Mouse (Mus musculus) Patski (cell line): ENCODE measurements around the gene Adgrl3. TPM values are rescaled to one million over a fixed set of nuclear protein-coding genes. Genes with fewer than 3 reads are reported as not detected.

ENCODE experiments used
- ATAC-seq: fragments of 100-300 bp; one replicate; pipeline ENCODE4 v1.8.0; 2021
- CTCF ChIA-PET: fragments of 350-600 bp; sonication (Branson Sonifier 250); formaldehyde crosslinking; loops from one replicate; lab custom pipeline; 2022; ENCODE audit warnings: inconsistent platforms; lab: Charles Lee
- POLR2A ChIA-PET: fragments of 350-600 bp; sonication (Branson Sonifier 250); formaldehyde crosslinking; loops from one replicate; lab custom pipeline; 2022; ENCODE audit warnings: antibody characterized with exemption, inconsistent platforms; lab: Charles Lee
- DNase-seq: peaks from one replicate; pipeline ENCODE4 v3.0.0-alpha.2; 2011; ENCODE audit warnings: low read depth, low spot score
- H3K27me3 ChIP-seq: fragments of 371-371 bp; one replicate; pipeline ENCODE4 v1.5.1; 2021
- CTCF ChIP-seq: fragments of 100-300 bp; IDR thresholded peaks from one replicate; pipeline ENCODE4 v1.5.1; 2021
- in situ Hi-C: fragments of 300-500 bp; cut with MboI; formaldehyde crosslinking; loops from 3 replicates; pipeline ENCODE4 v1.11.1; 2018; ENCODE audit warnings: low pct_unique_long_range_greater_than_20kb, mixed read lengths
- polyA plus RNA-seq: library from polyadenylated mRNA; unstranded; gene quantifications from one replicate; pipeline ENCODE4 v1.2.3, GENCODE M21; 2021

Adgrl3 gene
- polyA plus RNA-seq, 1 experiment from 2014 or later = 0.03 TPM

DNA sequence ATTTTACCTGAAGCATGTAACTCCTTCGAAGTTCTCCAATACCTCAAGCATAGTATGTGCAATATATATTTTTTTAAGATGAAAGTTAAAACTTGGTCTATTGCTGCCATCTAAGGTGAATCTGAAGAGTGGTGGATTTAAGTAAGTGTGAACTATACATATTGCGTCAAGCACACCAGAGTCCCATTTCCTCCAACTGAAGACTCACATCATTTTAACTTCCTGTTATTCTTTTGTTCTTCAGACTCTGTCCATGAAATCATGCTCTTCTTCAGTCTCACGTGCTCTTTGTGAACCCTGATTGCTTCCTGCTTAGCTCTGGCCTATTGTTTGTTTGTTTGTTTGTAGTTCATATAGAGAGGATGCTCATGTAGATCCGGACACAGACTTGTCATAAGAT, 307.0 kb downstream of the Adgrl3 start:
- ChIA-PET CTCF (no interaction called here), POLR2A (no interaction called here)
- DNase-seq (no peak), ATAC-seq (no peak)
- no peak for TF ChIP-seq CTCF
- peaks cover 3% of the 10 kb centered on the region for H3K27me3 ChIP-seq
- in situ Hi-C loops = no loop called here

DNA sequence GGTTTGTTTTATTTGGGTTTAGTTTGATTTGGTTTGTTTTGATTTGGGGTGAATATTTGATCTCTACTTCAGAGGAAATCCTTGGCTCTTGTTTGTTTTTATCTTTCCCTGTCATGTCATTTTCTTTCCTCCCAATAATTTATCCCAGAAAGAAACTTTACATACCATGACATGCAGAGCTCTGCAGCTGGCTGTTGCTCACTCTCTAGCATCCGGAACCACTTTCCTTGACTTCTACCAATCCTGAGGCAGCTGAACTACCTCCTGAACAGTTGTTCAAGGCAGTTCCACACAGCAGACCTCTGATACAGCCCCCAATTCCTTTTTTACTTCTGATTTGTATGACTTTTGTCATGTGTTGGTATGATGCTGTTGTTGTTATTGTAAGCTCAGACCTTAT, 307.5 kb downstream of the Adgrl3 start:
- in situ Hi-C loops = no loop called here
- DNase-seq = no peak

DNA sequence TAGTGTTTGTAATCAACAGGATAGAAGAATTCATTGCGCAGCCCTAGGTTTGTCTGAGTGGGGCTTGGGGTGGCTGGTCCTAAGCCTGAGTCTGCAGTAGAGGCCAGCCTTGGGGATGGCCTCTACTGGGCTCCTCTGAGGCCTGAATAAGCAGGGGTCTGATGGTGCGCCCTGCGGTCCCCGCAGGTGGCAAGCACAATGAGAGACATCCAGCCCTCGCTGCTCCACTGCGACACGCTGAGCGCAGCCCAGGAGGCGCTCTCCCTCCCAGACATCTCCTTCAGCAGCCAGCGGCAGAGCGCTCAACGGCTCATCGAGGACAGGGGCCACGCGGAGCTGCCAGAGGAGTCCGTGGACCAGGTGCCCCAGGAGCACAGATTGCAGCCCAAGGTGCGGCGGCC, 309.6 kb downstream of the Adgrl3 start:
- H3K27me3 ChIP-seq = peaks cover 3% of the 10 kb centered on the region
- POLR2A ChIA-PET = no interaction called here
- CTCF ChIA-PET = no interaction called here
- no peak for TF ChIP-seq CTCF
- DNase-seq (no peak), ATAC-seq (no peak)
- in situ Hi-C loops = no loop called here

More for the DNA sequence above, 307.5 kb downstream of the Adgrl3 start:
- CTCF ChIA-PET = no interaction called here
- ATAC-seq = no peak
- POLR2A ChIA-PET = no interaction called here
- peaks cover 3% of the 10 kb centered on the region for H3K27me3 ChIP-seq
- no peak for TF ChIP-seq CTCF

DNA sequence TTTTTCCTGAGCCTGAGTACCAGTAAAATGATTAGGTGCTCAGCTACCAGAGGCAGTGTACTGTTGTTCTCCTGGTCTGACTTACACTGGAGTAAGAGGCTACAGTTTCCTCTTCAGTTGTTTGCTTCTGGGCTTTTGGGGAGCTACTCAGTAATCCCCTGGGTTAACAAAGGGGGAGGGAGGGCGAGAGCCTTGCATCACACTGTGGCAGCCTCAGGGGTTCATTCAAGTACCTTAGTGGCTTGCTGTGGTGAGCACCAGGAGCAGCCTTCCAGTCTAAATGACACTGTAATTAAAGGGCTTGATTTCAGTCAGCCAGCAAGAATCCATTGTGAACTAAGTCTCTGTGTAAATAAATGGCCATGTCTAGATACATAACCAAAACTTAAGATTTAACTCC, 324.4 kb downstream of the Adgrl3 start:
- H3K27me3 ChIP-seq = no peaks in the 10 kb centered on the region
- in situ Hi-C loops = no loop called here
- TF ChIP-seq CTCF = no peak
- no peak for ATAC-seq
- POLR2A ChIA-PET = no interaction called here
- DNase-seq = no peak
- CTCF ChIA-PET = no interaction called here

DNA sequence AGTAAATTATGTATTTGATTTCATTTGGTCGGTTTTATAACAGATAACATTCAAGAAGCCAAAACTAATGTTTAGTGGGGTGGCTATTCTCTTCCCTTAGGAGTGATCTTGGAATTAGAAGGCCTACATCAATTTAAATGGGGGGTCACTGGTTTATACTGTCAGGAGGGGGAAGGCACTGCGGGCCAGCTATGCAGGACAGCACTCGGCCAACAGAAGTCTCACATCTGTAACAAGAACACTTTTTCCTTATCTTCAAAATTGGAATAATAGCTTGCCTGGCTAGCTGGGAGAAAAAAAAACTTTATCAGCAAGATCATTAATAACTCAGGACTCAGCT, 325.1 kb downstream of the Adgrl3 start:
- no peak for DNase-seq
- H3K27me3 ChIP-seq = no peaks in the 10 kb centered on the region
- no peak for TF ChIP-seq CTCF
- POLR2A ChIA-PET = no interaction called here
- CTCF ChIA-PET = interaction anchor here (1.5 kb wide), 1 partner anchor 13 kb away, joined by 3 read pairs; no protein-coding TSS in a partner anchor
- in situ Hi-C loops = no loop called here
- no peak for ATAC-seq

- H3K27me3 ChIP-seq = no peaks in the 10 kb centered on the region
- POLR2A ChIA-PET = no interaction called here
- CTCF ChIA-PET = interaction anchor here (1.5 kb wide), 1 partner anchor 14 kb away, joined by 3 read pairs; no protein-coding TSS in a partner anchor
- no peak for TF ChIP-seq CTCF
- DNase-seq (no peak), ATAC-seq (no peak)
- in situ Hi-C loops = no loop called here
Observed at GRCm38 (mm10) chr5:81345436-81346131, 325.6 kb downstream of the Adgrl3 start.

- no peak for DNase-seq
- CTCF ChIA-PET = no interaction called here
- no peak for ATAC-seq
- H3K27me3 ChIP-seq = no peaks in the 10 kb centered on the region
- TF ChIP-seq CTCF = no peak
- POLR2A ChIA-PET = no interaction called here
- in situ Hi-C loops = no loop called here
Observed at GRCm38 (mm10) chr5:81347571-81347970, 327.6 kb downstream of the Adgrl3 start.

GRCm38 (mm10) chr5:81359560-81359959, 339.6 kb downstream of the Adgrl3 start:
- in situ Hi-C loops = no loop called here
- no peak for TF ChIP-seq CTCF
- CTCF ChIA-PET = interaction anchor here (0.9 kb wide), 1 partner anchor 10 kb away, joined by 3 read pairs; no protein-coding TSS in a partner anchor
- DNase-seq (no peak), ATAC-seq (no peak)
- H3K27me3 ChIP-seq = no peaks in the 10 kb centered on the region
- POLR2A ChIA-PET = no interaction called here

GRCm38 (mm10) chr5:81364198-81364643, 344.3 kb downstream of the Adgrl3 start:
- DNase-seq (no peak), ATAC-seq (no peak)
- no peak for TF ChIP-seq CTCF
- POLR2A ChIA-PET = no interaction called here
- H3K27me3 ChIP-seq = no peaks in the 10 kb centered on the region
- CTCF ChIA-PET = no interaction called here
- in situ Hi-C loops = no loop called here

- ATAC-seq (peak; percentile 31), DNase-seq (no peak)
- H3K27me3 ChIP-seq = no peaks in the 10 kb centered on the region
- CTCF ChIA-PET = no interaction called here
- no peak for TF ChIP-seq CTCF
- in situ Hi-C loops = no loop called here
- POLR2A ChIA-PET = no interaction called here
Observed at GRCm38 (mm10) chr5:81365250-81365649, 345.3 kb downstream of the Adgrl3 start.

- no peaks in the 10 kb centered on the region for H3K27me3 ChIP-seq
- DNase-seq (no peak), ATAC-seq (no peak)
- ChIA-PET POLR2A (no interaction called here), CTCF (no interaction called here)
- no peak for TF ChIP-seq CTCF
- in situ Hi-C loops = no loop called here
Observed at GRCm38 (mm10) chr5:81370126-81370850, 350.4 kb downstream of the Adgrl3 start.
